Mouse (Mus musculus): ENCODE data around the gene Zkscan16. TPM values are rescaled to one million over a fixed set of nuclear protein-coding genes. Genes with fewer than 3 reads are reported as not detected.

Gene Zkscan16
- total and polyA plus RNA-seq, 3 experiments = not detected

- DNase-seq (ENCODE audit: low read depth, low spot score) = peak; percentile 90
- Histone ChIP-seq H3K9me3 (replicated peaks; ENCODE audit: insufficient read depth, low read length) (no peaks in the 10 kb centered on the region), H3K27me3 (ENCODE audit: control insufficient read depth in 1 of 2, insufficient read depth in 2 of 2, low read length in 2 of 2) (no peaks in the 10 kb centered on the region), H3K4me1 (ENCODE audit: control insufficient read depth in 1 of 2, insufficient read depth in 2 of 2, low read length in 2 of 2) (peaks cover 10 to 19% of the 10 kb centered on the region in 2 experiments), H3K9ac (ENCODE audit: control insufficient read depth, low read depth, low read length, poor library complexity, severe bottlenecking) (no peak overlapping the region), H3K4me3 (ENCODE audit: control insufficient read depth in 1 of 2, insufficient read depth in 1 of 2, low read depth in 2 of 2, low read length in 2 of 2) (no peak overlapping the region), H3K79me2 (ENCODE audit: control insufficient read depth, insufficient read depth, low read length, poor library complexity) (peaks cover 24% of the 10 kb centered on the region), H3K27ac (ENCODE audit: control insufficient read depth, low read depth, low read length) (no peak overlapping the region), H3K36me3 (ENCODE audit: control insufficient read depth in 1 of 2, insufficient read depth in 2 of 2, low read length in 2 of 2) (peaks cover 0 to 27% of the 10 kb centered on the region in 2 experiments; a peak in 2 of 4 replicates)
- TF ChIP-seq RAD21 (IDR thresholded peaks at IDR 0.05; ENCODE audit: low read depth, low read length) = peak; percentile 54
- peak; percentile 57; the same call in 1 of the 2 replicates for TF ChIP-seq SIN3A (IDR thresholded peaks at IDR 0.05; ENCODE audit: low read length)
- TF ChIP-seq GATA1 (IDR thresholded peaks at IDR 0.05; ENCODE audit: low read depth, low read length) = no peak
- peak; percentile 54 to 78 (median 65) for TF ChIP-seq CTCF (IDR thresholded peaks at IDR 0.05 in 2 of 3, conservative IDR thresholded peaks at IDR 0.05 in 1 of 3; ENCODE audit: control insufficient read depth in 1 of 3, insufficient read depth in 1 of 3, low read depth in 2 of 3, low read length in 3 of 3, poor library complexity in 1 of 3, severe bottlenecking in 1 of 3)
- TF ChIP-seq USF2 (IDR thresholded peaks at IDR 0.05; ENCODE audit: borderline replicate concordance in 1 of 2, insufficient read depth in 1 of 2, low read depth in 1 of 2, low read length in 2 of 2) = no peak
- peak; percentile 92 for TF ChIP-seq ZNF384 (IDR thresholded peaks at IDR 0.05; ENCODE audit: low read depth, low read length)
- TF ChIP-seq ZC3H11A (IDR thresholded peaks at IDR 0.05; ENCODE audit: low read depth, low read length) = peak; percentile 14; the same call in 1 of the 2 replicates
- no peak for TF ChIP-seq TBP (IDR thresholded peaks at IDR 0.05; ENCODE audit: low read depth, low read length)
- no peak for TF ChIP-seq ZKSCAN1 (IDR thresholded peaks at IDR 0.05; ENCODE audit: low read depth, low read length)
- TF ChIP-seq SMC3 (IDR thresholded peaks at IDR 0.05; ENCODE audit: low read depth, low read length) = peak; percentile 70
- peak; percentile 49; the same call in 1 of the 2 replicates for TF ChIP-seq MXI1 (IDR thresholded peaks at IDR 0.05; ENCODE audit: low read depth, low read length)
- TF ChIP-seq MYC (IDR thresholded peaks at IDR 0.05; ENCODE audit: low read depth, low read length) = peak; percentile 92
- TF ChIP-seq MAFK (IDR thresholded peaks at IDR 0.05; ENCODE audit: borderline replicate concordance, low read depth, low read length) = no peak
- TF ChIP-seq ETS1 (IDR thresholded peaks at IDR 0.05; ENCODE audit: low read depth, low read length) = 0 out of 2 replicates have a peak, but pooled peaks have one; percentile 9
Observed at GRCm38 (mm10) chr4:59000614-59001013, 57.2 kb downstream of the Zkscan16 start.

- Histone ChIP-seq H3K4me1 (ENCODE audit: control insufficient read depth in 1 of 2, insufficient read depth in 2 of 2, low read length in 2 of 2) (peaks cover 10 to 28% of the 10 kb centered on the region in 2 experiments), H3K27me3 (ENCODE audit: control insufficient read depth in 1 of 2, insufficient read depth in 2 of 2, low read length in 2 of 2) (no peaks in the 10 kb centered on the region), H3K27ac (ENCODE audit: control insufficient read depth, low read depth, low read length) (0 out of 2 replicates have a peak within 1 kb of the TSS, but pooled peaks have one; percentile 24), H3K9ac (ENCODE audit: control insufficient read depth, low read depth, low read length, poor library complexity, severe bottlenecking) (peak within 1 kb of the TSS; percentile 90), H3K79me2 (ENCODE audit: control insufficient read depth, insufficient read depth, low read length, poor library complexity) (peaks cover 41% of the 10 kb centered on the region), H3K4me3 (ENCODE audit: control insufficient read depth in 1 of 2, insufficient read depth in 1 of 2, low read depth in 2 of 2, low read length in 2 of 2) (peak within 1 kb of the TSS; percentile 76 to 81), H3K9me3 (replicated peaks; ENCODE audit: insufficient read depth, low read length) (no peaks in the 10 kb centered on the region), H3K36me3 (ENCODE audit: control insufficient read depth in 1 of 2, insufficient read depth in 2 of 2, low read length in 2 of 2) (peaks cover 0 to 30% of the 10 kb centered on the region in 2 experiments; a peak in 2 of 4 replicates)
- peak; percentile 91 for DNase-seq (ENCODE audit: low read depth, low spot score)
- TF ChIP-seq CHD2 (IDR thresholded peaks at IDR 0.05; ENCODE audit: low read length) (no peak), CTCF (IDR thresholded peaks at IDR 0.05 in 2 of 3, conservative IDR thresholded peaks at IDR 0.05 in 1 of 3; ENCODE audit: control insufficient read depth in 1 of 3, insufficient read depth in 1 of 3, low read depth in 2 of 3, low read length in 3 of 3, poor library complexity in 1 of 3, severe bottlenecking in 1 of 3) (no peak), EP300 (IDR thresholded peaks at IDR 0.05; ENCODE audit: low read depth in 1 of 2, low read length in 2 of 2) (no peak), KAT2A (conservative IDR thresholded peaks at IDR 0.05; ENCODE audit: low read depth, low read length) (no peak; the same call in 1 of the 2 replicates), UBTF (IDR thresholded peaks at IDR 0.05; ENCODE audit: borderline replicate concordance, insufficient read depth, low read depth, low read length) (0 out of 2 replicates have a peak, but pooled peaks have one; percentile 83), USF2 (IDR thresholded peaks at IDR 0.05; ENCODE audit: borderline replicate concordance in 1 of 2, insufficient read depth in 1 of 2, low read depth in 1 of 2, low read length in 2 of 2) (no peak), ZC3H11A (IDR thresholded peaks at IDR 0.05; ENCODE audit: low read depth, low read length) (no peak), TBP (IDR thresholded peaks at IDR 0.05; ENCODE audit: low read depth, low read length) (no peak), ZKSCAN1 (IDR thresholded peaks at IDR 0.05; ENCODE audit: low read depth, low read length) (no peak), RCOR1 (IDR thresholded peaks at IDR 0.05; ENCODE audit: low read depth, low read length) (no peak), GABPA (IDR thresholded peaks at IDR 0.05; ENCODE audit: low read depth, low read length) (no peak), MAFK (IDR thresholded peaks at IDR 0.05; ENCODE audit: borderline replicate concordance, low read depth, low read length) (no peak), SIN3A (IDR thresholded peaks at IDR 0.05; ENCODE audit: low read length) (peak; percentile 98), NRF1 (IDR thresholded peaks at IDR 0.05; ENCODE audit: insufficient read depth, low read depth, low read length, poor library complexity, severe bottlenecking) (peak; percentile 84), ZNF384 (IDR thresholded peaks at IDR 0.05; ENCODE audit: low read depth, low read length) (no peak), CHD1 (IDR thresholded peaks at IDR 0.05; ENCODE audit: low read depth, low read length) (0 out of 2 replicates have a peak, but pooled peaks have one; percentile 58), USF1 (IDR thresholded peaks at IDR 0.05; ENCODE audit: low read depth, low read length) (no peak), NELFE (IDR thresholded peaks at IDR 0.05; ENCODE audit: low read depth, low read length) (peak; percentile 81), MAX (IDR thresholded peaks at IDR 0.05; ENCODE audit: low read length) (0 out of 2 replicates have a peak, but pooled peaks have one; percentile 31), HCFC1 (IDR thresholded peaks at IDR 0.05; ENCODE audit: low read depth, low read length) (peak; percentile 81)
Observed at GRCm38 (mm10) chr4:59002948-59003805, 59.7 kb downstream of the Zkscan16 start, which contains the start of gene Gm20503. Gene Gm20503, plus strand, starts transcription at chr4:59003210.

Measured in MEL (cell line).